Mouse (Mus musculus): Measurements from ENCODE around the gene Stpg2. TPM values are rescaled to one million over a fixed set of nuclear protein-coding genes. Genes with fewer than 3 reads are reported as not detected.

The Stpg2 gene
- polyA plus RNA-seq (2016; fragmentation: Nextera tagmentation; extraction: Ambion mirVana) = 0.22 TPM in 1 of 2 replicates, not detected in the other

DNA sequence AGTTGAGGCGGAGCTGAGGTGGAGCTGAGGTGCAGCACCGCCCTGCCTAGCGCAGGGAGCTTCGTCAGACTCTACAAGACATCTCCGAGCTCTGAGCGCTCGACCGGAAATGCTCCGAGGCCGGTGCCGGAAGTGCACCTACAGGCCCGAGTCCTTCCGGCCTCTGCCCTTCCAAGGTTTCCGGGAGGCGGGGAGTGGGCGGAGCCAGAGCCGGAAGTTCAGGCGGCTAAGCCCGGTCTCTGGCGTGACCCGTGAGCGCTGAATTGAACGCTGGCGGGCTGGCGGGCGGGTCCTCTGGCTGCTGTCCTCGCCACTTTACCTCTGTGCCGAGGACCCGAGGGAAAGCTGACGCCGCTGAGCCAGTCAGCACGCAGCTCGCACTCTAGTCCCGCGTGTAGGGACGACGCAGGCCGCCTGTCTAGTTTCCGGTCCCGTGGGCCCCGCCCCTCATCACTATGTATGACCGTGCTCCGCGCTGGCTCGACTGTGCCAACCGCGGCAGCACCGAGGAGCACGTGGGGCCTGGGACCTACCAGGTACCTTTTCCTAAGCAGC lies at the start of gene Stpg2:
Stpg2 (plus strand) TSS at position 251 of the 555 bp plus-strand sequence.
- Histone ChIP-seq H3K27ac (peak within 1 kb of the TSS; percentile 95), H3K27me3 (peaks cover 20% of the 10 kb centered on the region), H3K36me3 (no peaks in the 10 kb centered on the region), H3K9ac (peak within 1 kb of the TSS; percentile 61), H3K4me2 (replicated peaks) (peak within 1 kb of the TSS; percentile 59), H3K4me3 (peak within 1 kb of the TSS; percentile 55), H3K9me3 (replicated peaks) (no peaks in the 10 kb centered on the region), H3K4me1 (0 out of 2 replicates have a peak, but pooled peaks cover 2% of the 10 kb centered on the region)
- ATAC-seq (ENCODE audit: low FRiP score) = peak; percentile 100
- WGBS = under 1% methylated on average over 47 of the region's 49 CpGs

DNA sequence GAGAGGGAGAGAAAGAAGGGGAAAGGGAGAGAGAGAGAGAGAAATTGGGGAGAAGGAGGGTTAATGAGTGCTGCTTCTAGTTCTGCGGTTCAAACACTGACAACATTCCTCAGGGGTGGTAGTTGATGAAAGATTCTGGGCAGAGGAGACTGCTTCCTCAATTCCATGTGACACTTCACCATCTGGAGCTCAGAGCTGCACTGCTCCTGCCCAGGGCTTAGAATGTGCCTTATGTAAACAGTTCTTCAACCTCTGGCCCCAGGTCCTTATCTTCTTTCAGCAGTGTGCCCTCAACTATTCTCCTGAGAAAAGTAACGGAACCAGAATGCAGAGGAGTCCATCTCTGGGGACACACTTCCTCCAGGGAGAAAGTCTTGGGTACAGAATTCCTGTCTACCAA lies 43.3 kb upstream of the Stpg2 start:
- no peaks in the 10 kb centered on the region for H3K36me3 ChIP-seq

DNA sequence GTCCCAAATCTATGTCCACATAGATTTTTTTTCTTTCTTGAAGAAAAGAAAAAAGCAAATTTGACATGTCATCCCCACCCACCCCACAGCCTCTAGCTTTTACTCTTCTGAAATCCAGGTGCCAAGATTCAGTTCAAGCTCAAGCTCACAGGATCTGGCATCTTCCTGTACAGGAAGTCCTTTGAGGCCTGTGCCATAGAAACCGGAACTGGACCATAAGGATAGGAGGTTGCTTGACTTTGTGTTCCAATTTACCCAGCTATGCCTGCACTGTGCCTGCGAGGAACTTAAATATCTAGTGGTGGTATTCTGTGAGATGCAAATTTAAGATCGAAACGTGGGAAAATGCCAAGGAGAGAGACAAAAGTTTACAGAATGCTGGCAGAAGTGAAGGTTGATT lies 42.8 kb upstream of the Stpg2 start:
- Histone ChIP-seq H3K4me2 (replicated peaks) (no peak overlapping the region), H3K4me3 (no peak overlapping the region), H3K9me3 (replicated peaks) (no peaks in the 10 kb centered on the region), H3K36me3 (no peaks in the 10 kb centered on the region), H3K4me1 (no peaks in the 10 kb centered on the region), H3K27ac (no peak overlapping the region), H3K27me3 (no peaks in the 10 kb centered on the region), H3K9ac (no peak overlapping the region)
- WGBS = 81% methylated on average over 4 of the region's 4 CpGs
- ATAC-seq (ENCODE audit: low FRiP score) = no peak

More for the DNA sequence above, 43.3 kb upstream of the Stpg2 start:
- H3K9me3 ChIP-seq (replicated peaks) = no peaks in the 10 kb centered on the region
- H3K4me1 ChIP-seq = no peaks in the 10 kb centered on the region
- no peaks in the 10 kb centered on the region for H3K27me3 ChIP-seq
- no peak overlapping the region for H3K4me2 ChIP-seq (replicated peaks)
- no peak overlapping the region for H3K27ac ChIP-seq
- no peak overlapping the region for H3K4me3 ChIP-seq
- no peak for ATAC-seq (ENCODE audit: low FRiP score)
- WGBS = 46% methylated on average over 2 of the region's 2 CpGs
- no peak overlapping the region for H3K9ac ChIP-seq

DNA sequence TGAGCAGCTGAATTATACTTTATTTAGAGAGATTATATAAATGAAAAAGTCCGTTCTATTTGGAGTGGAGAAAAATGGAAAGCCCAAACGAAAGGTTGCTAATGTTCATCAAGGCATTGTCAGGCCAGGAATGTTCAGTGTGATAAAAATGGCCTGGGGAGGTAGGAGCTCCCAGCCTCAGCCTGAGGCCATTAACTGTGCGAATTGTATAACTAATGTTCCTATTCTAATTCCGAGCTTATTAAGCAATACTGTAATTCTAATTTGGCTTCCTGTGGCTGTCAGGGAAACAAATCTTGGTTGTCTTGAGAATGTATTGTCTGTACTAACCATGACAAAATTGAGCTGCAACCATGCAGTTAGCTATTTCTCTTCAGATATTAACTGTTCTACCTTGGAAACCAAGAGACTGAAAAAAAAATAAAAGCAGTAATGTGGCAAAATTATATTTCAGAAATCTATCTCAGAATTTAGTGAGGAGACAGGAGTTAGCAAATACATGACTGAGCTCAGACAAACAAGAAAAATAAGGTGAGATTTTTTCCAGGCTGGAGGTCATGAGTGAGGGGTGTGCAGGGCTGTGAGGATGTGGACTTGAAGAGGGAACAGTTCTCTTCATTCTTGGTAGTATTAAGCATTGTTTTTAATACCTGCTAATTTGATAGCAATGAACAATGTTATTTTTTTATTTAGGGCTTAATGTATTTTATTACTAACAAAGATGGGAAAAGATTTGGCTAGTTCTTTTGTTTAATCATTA lies 36.8 kb upstream of the Stpg2 start:
- peak; percentile 72 for ATAC-seq (ENCODE audit: low FRiP score)
- no peak overlapping the region for H3K4me3 ChIP-seq
- no peaks in the 10 kb centered on the region for H3K4me1 ChIP-seq
- no peaks in the 10 kb centered on the region for H3K36me3 ChIP-seq
- H3K9ac ChIP-seq = no peak overlapping the region
- H3K9me3 ChIP-seq (replicated peaks) = no peaks in the 10 kb centered on the region
- no peaks in the 10 kb centered on the region for H3K27me3 ChIP-seq
- no peak overlapping the region for H3K4me2 ChIP-seq (replicated peaks)
- WGBS = 54% methylated on average over 4 of the region's 4 CpGs
- no peak overlapping the region for H3K27ac ChIP-seq

DNA sequence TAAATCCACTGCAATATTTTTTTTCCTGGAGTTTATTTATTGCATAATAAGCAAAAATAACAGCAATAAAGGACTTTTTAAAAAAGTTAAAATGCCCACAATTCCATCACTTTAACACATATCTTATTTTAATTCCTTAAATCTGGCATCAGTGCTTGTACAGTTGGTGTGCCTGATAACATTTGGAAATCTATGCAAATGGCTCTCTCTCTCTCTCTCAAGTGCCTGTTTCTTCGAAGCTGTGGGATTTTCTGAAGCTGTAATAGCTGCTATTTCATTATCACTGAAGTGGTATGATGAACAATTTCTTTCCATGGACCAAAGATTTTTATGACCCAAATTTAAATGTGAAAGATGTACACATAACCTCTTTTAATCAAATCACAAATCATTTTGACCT lies 35.8 kb upstream of the Stpg2 start:
- no peaks in the 10 kb centered on the region for H3K27me3 ChIP-seq
- no peak overlapping the region for H3K9ac ChIP-seq
- no peaks in the 10 kb centered on the region for H3K4me1 ChIP-seq
- no peaks in the 10 kb centered on the region for H3K9me3 ChIP-seq (replicated peaks)
- H3K4me2 ChIP-seq (replicated peaks) = no peak overlapping the region
- 71% methylated on average over 1 of the region's 1 CpGs for WGBS
- H3K36me3 ChIP-seq = no peaks in the 10 kb centered on the region
- ATAC-seq (ENCODE audit: low FRiP score) = no peak
- H3K27ac ChIP-seq = no peak overlapping the region
- H3K4me3 ChIP-seq = no peak overlapping the region

DNA sequence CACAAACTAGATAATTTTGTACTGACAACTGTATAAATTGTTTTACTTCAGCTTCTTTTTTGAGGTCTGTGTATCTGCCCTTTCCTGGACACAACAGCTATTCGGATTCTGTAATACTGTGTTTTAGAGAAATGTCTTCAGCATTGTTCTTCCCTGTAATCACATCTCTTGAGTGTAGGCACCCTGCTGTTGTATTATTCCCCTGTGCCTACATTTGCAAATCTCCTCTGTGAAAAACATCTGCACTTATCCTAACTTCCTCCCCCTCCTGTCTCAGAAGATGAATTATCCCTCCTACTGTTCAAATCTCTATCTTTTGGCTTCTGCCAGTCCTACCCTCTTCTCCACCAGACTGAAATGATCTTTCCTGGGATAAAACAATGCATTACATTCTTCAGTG lies 28.6 kb upstream of the Stpg2 start:
- Histone ChIP-seq H3K9me3 (replicated peaks) (no peaks in the 10 kb centered on the region), H3K27ac (no peak overlapping the region), H3K36me3 (no peaks in the 10 kb centered on the region), H3K27me3 (no peaks in the 10 kb centered on the region), H3K4me3 (no peak overlapping the region), H3K9ac (no peak overlapping the region), H3K4me1 (no peaks in the 10 kb centered on the region), H3K4me2 (replicated peaks) (no peak overlapping the region)
- 21% methylated on average over 1 of the region's 1 CpGs for WGBS
- no peak for ATAC-seq (ENCODE audit: low FRiP score)

DNA sequence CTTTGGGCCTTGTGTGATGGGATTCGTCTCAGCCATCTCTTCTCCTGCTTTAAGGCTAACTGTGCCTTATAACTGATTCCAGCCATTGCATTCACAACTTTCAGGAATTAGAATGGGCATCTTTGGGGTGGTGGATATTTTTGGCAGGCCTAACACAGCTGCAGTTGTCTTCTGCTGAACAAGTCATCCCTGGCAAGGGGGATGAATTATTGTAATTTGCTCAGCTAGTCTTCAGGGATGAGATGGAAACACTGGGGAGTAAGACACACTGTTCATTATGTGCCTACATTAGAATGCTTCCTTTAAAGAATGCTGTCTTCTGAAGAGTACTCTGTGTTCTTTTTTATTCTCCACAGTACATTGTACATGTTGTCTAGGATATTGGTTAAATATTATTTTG lies 14.0 kb upstream of the Stpg2 start:
- Histone ChIP-seq H3K36me3 (no peaks in the 10 kb centered on the region), H3K27ac (no peak overlapping the region), H3K27me3 (no peaks in the 10 kb centered on the region), H3K4me3 (no peak overlapping the region), H3K4me2 (replicated peaks) (no peak overlapping the region), H3K9me3 (replicated peaks) (no peaks in the 10 kb centered on the region), H3K9ac (no peak overlapping the region), H3K4me1 (no peaks in the 10 kb centered on the region)
- 68% methylated on average over 1 of the region's 1 CpGs for WGBS
- ATAC-seq (ENCODE audit: low FRiP score) = no peak

DNA sequence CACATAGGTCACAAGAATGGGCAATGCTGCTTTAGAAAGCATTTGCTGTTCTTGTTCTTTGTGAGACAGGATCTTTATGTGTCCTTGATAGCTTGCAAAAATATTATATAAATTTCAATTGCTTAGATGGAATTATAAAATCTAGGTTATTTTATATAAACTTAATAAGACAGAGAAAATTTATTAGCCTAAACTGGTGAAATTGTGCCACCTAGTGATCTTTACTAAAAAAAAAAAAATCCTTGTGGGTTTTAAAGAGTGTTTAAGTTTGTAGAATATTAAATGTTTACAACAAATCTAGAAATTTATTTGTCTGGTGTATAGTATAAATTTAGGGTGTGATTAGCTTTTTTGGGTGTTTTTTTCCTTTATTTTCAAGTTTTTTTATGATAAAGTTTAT lies 11.6 kb upstream of the Stpg2 start:
- Histone ChIP-seq H3K9ac (no peak overlapping the region), H3K4me2 (replicated peaks) (no peak overlapping the region), H3K27me3 (no peaks in the 10 kb centered on the region), H3K27ac (no peak overlapping the region), H3K4me3 (no peak overlapping the region), H3K9me3 (replicated peaks) (no peaks in the 10 kb centered on the region), H3K36me3 (no peaks in the 10 kb centered on the region), H3K4me1 (no peaks in the 10 kb centered on the region)
- ATAC-seq (ENCODE audit: low FRiP score) = no peak

DNA sequence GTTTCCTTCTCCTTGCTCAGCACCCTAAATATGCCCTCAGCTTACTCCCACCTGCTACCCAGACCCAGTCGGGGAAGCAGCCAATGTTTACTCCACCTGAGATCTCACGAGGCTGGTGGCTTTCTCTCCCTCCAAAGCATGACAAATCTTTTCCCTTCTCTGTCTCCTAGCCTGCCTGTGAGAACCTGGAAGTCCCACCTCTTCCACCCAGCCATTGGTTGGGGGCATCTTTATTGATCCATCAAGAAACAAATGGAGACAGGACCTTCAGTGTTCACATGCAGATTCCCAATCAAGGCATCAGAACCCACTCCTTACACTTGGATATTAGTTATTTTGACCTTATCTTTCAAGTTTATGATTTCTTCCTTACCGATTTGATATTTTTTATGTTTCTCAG lies 7.1 kb upstream of the Stpg2 start:
- Histone ChIP-seq H3K36me3 (no peaks in the 10 kb centered on the region), H3K4me3 (no peak overlapping the region), H3K27me3 (peaks cover 16% of the 10 kb centered on the region), H3K9ac (no peak overlapping the region), H3K9me3 (replicated peaks) (no peaks in the 10 kb centered on the region), H3K4me2 (replicated peaks) (no peak overlapping the region), H3K27ac (no peak overlapping the region), H3K4me1 (no peaks in the 10 kb centered on the region)
- ATAC-seq (ENCODE audit: low FRiP score) = no peak
- WGBS = 68% methylated on average over 3 of the region's 3 CpGs

DNA sequence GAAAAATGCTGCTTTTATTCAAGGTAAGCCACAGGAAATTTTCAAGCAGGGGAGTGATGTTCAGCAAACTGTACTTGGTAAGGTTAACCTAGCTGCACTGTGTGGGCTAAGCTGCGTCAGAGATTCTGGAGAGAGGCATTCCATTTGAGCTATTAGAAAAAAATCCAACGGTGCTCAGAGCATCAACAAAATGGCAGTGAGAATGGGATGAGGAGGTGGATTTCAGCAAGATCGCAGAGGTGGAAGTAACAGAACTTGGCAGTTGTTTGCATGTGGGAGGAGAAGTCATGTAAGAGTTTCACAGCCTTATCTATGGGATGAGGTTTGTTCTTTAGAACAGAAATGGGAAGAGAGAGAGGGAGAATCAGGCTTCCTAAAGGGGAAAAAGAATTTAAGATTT lies 5.2 kb upstream of the Stpg2 start:
- Histone ChIP-seq H3K4me3 (no peak overlapping the region), H3K4me2 (replicated peaks) (no peak overlapping the region), H3K4me1 (no peaks in the 10 kb centered on the region), H3K27me3 (peaks cover 23% of the 10 kb centered on the region), H3K9ac (no peak overlapping the region), H3K9me3 (replicated peaks) (no peaks in the 10 kb centered on the region), H3K27ac (no peak overlapping the region), H3K36me3 (no peaks in the 10 kb centered on the region)
- 80% methylated on average over 3 of the region's 3 CpGs for WGBS
- no peak for ATAC-seq (ENCODE audit: low FRiP score)

DNA sequence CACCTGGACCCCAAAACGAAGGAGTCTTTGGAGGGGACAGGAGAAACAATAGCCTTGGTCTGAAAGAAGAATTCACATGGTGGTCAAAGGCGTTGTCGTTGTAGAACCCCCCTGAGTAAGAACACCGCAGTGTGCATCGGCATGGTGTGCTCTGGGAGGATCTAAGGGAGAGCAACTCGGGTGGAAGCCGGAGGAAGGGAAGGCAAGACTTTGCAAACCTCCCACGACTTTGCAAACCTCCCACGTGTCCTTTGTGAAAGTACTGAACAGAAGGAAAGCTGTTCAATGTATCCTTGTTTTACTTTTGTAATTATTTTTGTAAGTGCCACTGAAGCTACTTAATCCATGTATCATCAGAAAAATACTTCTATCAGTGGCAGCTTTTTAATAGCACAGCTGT lies 11.5 kb downstream of the Stpg2 start:
- Histone ChIP-seq H3K9me3 (replicated peaks) (no peaks in the 10 kb centered on the region), H3K36me3 (no peaks in the 10 kb centered on the region), H3K9ac (no peak overlapping the region), H3K4me1 (no peaks in the 10 kb centered on the region), H3K4me3 (no peak overlapping the region), H3K27ac (no peak overlapping the region), H3K4me2 (replicated peaks) (no peak overlapping the region), H3K27me3 (no peaks in the 10 kb centered on the region)
- 62% methylated on average over 9 of the region's 9 CpGs for WGBS
- ATAC-seq (ENCODE audit: low FRiP score) = no peak

DNA sequence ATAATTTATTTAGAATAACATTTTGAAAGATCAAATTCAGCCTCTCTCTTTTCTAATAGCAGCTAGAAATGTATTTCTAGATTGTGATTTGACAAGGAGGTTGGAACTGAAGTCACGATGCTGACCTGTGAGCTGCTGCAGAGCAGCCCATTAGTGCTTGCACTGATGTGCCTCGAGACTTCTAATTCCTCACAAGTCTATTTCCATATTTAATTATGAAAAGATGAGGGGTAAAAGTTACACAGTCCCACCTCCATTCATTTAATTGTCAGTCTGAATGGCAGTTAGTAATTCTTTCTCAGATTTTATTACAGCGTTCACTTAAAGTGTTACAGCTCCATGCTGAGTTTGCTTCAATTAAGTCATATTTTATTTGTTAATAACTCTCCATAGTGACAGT lies 19.6 kb downstream of the Stpg2 start:
- no peaks in the 10 kb centered on the region for H3K36me3 ChIP-seq

DNA sequence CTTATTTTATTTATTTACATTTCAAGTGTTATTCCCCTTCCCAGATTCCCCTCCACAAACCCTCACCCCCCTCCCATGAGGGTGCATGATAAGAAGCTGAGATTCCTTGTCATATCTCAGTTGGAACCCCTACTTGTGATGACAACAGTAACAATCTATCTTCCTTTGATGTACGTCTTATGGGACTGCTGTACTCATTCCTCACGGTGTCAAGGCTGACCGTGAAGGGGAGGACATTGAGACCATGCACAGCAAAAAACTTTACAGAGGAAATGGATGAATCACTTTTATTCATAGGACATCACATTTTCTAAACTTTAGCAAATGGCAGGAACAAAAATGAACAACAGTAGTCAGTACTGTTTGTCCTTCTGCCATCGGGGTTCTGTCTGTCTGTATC lies 21.3 kb downstream of the Stpg2 start:
- Histone ChIP-seq H3K4me2 (replicated peaks) (no peak overlapping the region), H3K27ac (no peak overlapping the region), H3K27me3 (no peaks in the 10 kb centered on the region), H3K4me1 (no peaks in the 10 kb centered on the region), H3K4me3 (no peak overlapping the region), H3K9ac (no peak overlapping the region), H3K36me3 (no peaks in the 10 kb centered on the region), H3K9me3 (replicated peaks) (0 out of 2 replicates have a peak, but pooled peaks cover 4% of the 10 kb centered on the region)
- WGBS = 68% methylated on average over 4 of the region's 4 CpGs
- no peak for ATAC-seq (ENCODE audit: low FRiP score)

More for the DNA sequence above, 19.6 kb downstream of the Stpg2 start:
- no peak overlapping the region for H3K4me2 ChIP-seq (replicated peaks)
- H3K9ac ChIP-seq = no peak overlapping the region
- H3K9me3 ChIP-seq (replicated peaks) = no peaks in the 10 kb centered on the region
- 74% methylated on average over 3 of the region's 3 CpGs for WGBS
- no peak for ATAC-seq (ENCODE audit: low FRiP score)
- H3K27ac ChIP-seq = no peak overlapping the region
- no peaks in the 10 kb centered on the region for H3K27me3 ChIP-seq
- H3K4me3 ChIP-seq = no peak overlapping the region
- H3K4me1 ChIP-seq = no peaks in the 10 kb centered on the region

Measured in hindbrain, embryonic 12.5 days (tissue).